Mouse (Mus musculus) cerebellum, adult (tissue): Measurements from ENCODE around the gene Ptprk.

Experiments used
- ATAC-seq: cut with Nextera tagmentation; 2 replicates; pipeline ENCODE4 v1.9.2; 2017; ENCODE audit warnings: mild to moderate bottlenecking, moderate library complexity, mixed read lengths; ENCODE audit not compliant: insufficient number of reproducible peaks, low FRiP score, low TSS enrichment

Gene Ptprk

GRCm38 (mm10) chr10:28270273-28270672 is 195.7 kb downstream of the Ptprk start:
- no peak for ATAC-seq

DNA sequence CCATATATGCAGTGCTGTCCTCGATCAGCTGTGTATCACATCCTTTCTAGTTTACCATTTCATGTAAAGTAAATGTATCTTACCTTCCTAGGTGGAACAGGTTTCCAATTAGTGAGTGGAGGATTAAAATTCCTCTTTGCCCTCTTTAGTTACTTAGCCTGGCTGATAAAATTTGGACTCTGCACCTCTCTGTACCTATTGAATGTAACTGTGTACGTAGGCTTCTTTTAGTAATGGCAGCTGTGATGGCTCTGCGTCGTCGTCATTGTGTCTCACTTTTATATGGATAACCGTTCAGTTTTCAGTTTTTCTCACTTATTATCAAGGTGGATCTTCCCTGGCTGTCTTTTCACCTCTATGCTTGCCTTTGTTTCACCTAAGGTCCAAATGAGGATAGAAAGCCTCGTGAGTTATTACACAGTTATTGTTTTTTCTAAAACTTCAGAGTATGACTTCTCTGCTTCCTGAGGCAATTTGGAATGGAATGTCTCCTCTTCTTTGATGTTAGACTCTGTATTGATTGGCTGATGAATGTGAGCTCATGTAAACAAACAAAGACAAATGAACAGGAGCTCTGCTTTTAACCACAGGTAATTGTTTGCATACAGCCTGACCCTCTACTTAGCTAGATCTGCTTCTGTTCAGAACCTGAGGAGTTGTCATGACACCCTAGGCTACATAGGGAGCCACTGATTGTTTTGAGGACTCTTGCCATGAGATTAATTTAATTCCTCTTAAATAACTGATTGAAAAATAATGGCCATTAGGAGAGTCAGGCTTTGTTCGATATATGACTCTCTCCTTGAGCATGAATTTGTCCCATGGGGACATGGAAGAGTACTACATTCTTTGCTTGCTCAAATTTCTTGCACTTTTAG is 197.3 kb downstream of the Ptprk start:
- ATAC-seq: no peak

DNA sequence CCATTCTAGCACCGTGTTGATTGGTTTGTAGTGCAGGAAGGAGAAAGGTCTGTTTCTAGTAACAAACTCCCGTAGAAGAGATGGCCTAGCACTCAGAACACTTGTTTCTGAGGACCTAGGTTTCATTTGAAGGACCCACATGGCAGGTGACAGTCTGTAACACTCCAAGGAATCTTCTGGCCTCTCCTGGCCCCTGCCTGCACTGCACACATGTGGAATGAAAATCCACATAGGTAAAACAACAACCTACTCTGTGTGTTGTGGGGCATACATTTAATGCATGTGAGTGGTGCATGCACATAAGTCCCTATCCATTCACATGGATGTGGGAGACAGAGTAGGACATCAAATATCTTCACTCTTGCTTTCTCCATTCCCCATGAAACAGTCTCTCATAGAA is 204.1 kb downstream of the Ptprk start:
- ATAC-seq: no peak

DNA sequence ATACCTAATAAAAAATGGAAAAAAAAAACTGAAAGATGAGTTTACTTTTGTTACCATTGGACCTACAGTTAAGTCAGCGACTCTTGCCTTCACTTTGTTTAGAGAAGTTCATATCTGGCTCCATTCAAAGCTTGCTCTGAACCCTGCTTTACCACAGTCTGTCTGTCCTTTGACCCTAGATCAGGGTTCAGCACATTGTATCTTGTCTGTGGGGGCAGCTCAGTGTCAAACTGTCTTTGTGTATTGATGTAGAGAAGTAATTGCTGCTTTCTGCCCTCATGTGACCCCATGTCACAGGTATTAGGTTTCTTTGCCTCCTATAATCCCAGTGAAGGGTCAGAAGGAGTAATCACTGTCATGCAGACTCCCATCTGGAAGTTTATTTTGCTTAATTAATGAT is 222.9 kb downstream of the Ptprk start:
- no peak for ATAC-seq

- ATAC-seq: no peak
Observed at GRCm38 (mm10) chr10:28299207-28299606, 224.6 kb downstream of the Ptprk start.

DNA sequence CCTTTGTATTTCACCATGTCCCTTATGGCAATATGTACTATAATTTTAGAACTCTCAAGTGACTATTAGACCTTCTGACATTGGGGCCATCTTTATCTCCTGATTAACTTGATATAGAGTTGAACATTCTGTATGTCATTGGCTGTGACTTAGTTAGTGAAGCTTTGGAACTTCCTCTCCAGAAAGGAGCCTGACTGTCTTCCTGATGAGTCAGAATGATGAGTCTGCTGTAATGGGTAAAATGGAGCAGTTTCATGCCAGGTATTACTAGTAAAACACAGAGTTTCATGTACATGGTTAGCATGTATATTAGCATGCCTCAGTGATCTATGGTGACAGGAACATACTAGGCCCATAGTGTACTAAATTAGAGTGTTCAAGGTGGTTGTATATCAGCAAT is 229.2 kb downstream of the Ptprk start:
- no peak for ATAC-seq

DNA sequence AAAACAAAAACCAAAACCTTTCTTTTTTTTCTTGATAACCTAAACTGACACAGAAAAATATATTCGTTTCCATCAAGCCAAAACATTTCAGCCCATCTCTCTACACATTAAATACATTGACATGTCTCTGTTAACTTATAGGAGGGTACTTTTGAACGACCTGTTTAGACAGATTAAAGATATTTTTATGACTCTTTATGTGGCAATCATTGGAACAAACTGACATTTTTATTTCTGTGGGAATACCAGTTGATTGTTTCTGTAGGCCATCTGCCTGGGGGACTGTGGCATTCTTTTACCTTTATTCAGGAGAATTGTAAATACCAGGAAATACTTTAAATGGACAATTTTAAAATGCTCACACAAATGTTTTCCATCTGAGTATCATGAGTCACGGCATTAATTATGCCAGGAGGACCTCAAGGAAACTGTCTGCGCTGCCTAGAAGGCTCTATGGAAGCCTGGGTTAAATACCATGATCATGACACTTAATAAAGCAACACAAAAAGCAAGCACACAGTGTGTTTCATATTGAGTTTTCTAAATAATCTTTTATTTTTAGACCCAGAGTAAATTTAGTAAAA is 229.8 kb downstream of the Ptprk start:
- no peak for ATAC-seq

DNA sequence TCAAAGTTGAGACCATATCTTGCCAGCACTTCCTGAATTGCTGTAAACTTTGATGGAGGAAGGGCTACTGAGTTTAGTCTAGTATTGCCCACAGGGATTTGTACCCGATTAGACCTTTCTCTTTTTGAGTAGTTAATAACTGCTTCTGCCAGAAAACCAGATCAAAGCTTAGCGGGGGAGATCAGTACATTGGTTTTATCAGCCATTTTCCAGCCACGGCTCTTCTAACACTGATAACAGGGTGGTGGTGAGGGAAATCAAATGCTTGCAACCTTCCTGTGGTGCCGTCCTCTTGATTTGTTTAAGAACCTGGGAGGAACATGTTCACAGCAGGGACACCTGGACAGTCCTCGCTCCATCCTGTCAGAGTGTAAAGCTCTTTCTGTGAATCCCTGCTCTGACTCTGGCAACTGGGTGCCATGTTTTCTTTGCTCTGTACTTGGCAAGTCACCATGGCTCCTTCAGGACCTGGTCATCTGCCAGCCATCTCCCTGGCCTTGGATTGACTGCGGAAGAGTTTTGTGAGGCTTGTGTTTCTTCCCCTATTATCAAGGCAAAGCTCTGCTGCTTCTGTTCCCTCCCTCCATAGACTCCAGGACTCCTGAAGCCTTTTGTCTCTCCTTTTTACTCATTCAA is 231.9 kb downstream of the Ptprk start:
- 0 out of 2 replicates have a peak, but pooled peaks have one; percentile 31 for ATAC-seq

DNA sequence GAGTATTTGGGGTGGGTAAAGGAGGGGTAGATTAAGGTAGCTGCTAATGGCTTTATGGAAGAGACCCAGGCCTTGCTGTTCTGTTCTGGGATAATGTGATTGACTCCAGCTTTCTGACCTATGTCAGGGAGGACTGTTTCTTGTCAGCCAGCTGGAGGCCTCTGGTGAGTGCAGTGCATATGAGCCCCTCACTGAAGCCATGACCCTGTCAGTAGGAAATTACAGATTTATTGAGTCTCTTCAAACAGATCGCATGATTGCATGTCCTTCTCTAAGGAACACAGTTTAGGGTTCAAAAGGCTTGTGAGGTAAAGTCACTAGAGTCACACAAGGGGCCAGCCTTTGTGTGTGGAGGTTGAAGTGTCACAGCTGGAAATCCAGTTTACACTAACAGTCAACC is 236.7 kb downstream of the Ptprk start:
- ATAC-seq: no peak

- no peak for ATAC-seq
Observed at GRCm38 (mm10) chr10:28322995-28323394, 248.4 kb downstream of the Ptprk start.

- no peak for ATAC-seq
Observed at GRCm38 (mm10) chr10:28335232-28335631, 260.6 kb downstream of the Ptprk start.

GRCm38 (mm10) chr10:28338536-28338935 is 263.9 kb downstream of the Ptprk start:
- no peak for ATAC-seq

- peak; percentile 100 for ATAC-seq
Observed at GRCm38 (mm10) chr10:28345196-28345681, 270.6 kb downstream of the Ptprk start.

DNA sequence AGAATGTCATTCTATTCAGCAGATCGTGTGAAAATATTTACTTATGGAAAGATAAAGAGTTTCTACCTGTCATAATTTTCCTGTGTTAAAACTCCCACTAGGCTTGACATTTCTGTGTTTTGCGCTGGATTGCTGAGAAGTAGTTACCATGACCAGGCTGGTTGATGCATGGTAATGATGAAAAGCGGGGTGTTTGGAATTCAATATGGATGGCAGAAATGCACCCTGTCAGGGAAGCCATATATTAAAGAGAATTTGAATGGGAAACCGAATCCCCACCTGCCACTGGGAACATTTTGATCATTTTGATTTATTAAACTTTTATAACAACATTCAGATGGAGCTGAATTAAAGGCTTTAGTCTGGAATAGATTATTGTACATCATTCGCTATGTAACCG is 290.7 kb downstream of the Ptprk start:
- no peak for ATAC-seq

- no peak for ATAC-seq
Observed at GRCm38 (mm10) chr10:28366065-28366677, 291.6 kb downstream of the Ptprk start.

DNA sequence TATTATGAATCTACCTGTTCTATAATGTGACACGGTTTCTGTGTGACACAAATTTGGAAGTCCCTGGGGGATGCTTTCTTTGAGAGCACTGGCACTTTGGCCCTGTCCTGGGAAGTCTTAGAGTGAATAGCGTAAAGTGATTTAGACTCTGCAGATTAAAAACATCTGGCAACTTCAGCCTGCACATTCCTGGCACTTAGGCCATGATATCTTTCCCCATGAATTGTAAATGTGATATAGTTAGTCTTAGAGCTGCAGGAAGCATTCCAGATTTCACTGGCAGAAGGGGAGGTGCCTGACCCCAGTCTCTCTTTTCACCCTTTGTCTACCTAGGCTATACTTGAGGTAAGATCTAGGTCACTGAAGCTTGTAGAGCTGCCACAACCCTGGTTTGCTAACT is 295.2 kb downstream of the Ptprk start:
- no peak for ATAC-seq

- no peak for ATAC-seq
Observed at GRCm38 (mm10) chr10:28374874-28375273, 300.3 kb downstream of the Ptprk start.

DNA sequence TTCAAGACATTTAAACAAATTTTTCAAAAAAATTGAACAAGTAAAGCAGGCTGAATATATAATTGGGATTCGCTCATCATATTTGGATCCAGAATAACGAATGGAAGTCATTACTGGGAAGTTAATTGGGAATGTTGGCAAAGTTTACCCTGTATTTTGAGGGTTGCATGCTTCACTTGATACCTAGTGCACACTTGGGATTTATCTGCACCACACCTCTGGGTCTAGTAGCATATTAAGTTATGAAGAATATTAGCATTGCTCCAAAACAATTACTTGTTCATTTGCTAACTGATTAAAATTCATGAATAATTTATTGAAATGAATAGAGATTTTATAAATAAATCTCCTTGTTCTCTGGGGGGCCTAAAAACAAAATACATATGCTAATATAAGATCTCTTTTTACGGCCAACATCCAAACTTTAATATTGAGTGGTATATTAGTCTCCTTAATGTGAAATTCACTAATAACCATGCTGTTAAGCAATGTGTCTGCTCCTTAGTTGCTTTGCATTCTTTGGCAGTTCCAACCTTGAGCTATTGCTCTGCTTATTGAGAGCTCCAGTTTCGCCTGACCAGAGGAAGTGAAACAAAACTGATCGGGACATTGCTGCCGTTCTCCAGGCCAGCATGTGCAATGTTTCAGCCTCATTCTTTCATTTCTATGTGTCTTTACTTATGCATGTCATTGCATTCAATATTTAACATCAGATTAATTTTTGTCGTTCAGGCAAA is 305.3 kb downstream of the Ptprk start:
- no peak for ATAC-seq

GRCm38 (mm10) chr10:28387563-28388222 is 313.1 kb downstream of the Ptprk start:
- no peak for ATAC-seq

DNA sequence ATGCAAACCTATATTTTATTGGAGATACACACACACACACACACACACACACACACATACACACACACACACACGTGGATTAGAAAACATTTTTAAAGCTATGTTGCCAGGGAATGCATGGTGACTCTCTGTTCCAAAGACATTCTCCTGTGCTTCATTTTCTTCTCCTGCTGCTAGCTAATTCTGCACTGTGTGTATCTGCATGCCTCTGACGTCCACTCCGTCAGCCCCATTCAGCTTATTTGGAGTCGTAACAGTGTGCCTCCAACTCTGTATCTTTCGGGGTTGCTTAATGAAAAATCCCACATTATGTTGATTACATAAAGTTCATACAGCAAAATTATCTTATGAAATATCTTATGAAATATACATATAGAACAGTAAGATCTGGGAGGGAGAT is 316.5 kb downstream of the Ptprk start:
- no peak for ATAC-seq
